Mouse (Mus musculus) adrenal gland, adult 10 weeks (tissue): Measurements from ENCODE around the gene Tacr2. TPM values are rescaled to one million over a fixed set of nuclear protein-coding genes. Genes with fewer than 3 reads are reported as not detected.

ENCODE experiments used
- polyA plus RNA-seq: library from polyadenylated mRNA; stranded (reverse); fragments of 350-450 nt; fragmentation: Illumina TruSeq; extraction: RNeasy Lipid Tissue Mini Kit (QIAGEN cat#74804); gene quantifications from one replicate; pipeline ENCODE4 v1.2.3, GENCODE M21; 2014; ENCODE audit warnings: low read depth, low replicate concordance

Gene Tacr2
- polyA plus RNA-seq = 15.5 TPM

GRCm38 (mm10) chr10:62252000-62252488 lies at the start of gene Tacr2:
Gene Tacr2 (plus strand): TSS chr10:62252438.

DNA sequence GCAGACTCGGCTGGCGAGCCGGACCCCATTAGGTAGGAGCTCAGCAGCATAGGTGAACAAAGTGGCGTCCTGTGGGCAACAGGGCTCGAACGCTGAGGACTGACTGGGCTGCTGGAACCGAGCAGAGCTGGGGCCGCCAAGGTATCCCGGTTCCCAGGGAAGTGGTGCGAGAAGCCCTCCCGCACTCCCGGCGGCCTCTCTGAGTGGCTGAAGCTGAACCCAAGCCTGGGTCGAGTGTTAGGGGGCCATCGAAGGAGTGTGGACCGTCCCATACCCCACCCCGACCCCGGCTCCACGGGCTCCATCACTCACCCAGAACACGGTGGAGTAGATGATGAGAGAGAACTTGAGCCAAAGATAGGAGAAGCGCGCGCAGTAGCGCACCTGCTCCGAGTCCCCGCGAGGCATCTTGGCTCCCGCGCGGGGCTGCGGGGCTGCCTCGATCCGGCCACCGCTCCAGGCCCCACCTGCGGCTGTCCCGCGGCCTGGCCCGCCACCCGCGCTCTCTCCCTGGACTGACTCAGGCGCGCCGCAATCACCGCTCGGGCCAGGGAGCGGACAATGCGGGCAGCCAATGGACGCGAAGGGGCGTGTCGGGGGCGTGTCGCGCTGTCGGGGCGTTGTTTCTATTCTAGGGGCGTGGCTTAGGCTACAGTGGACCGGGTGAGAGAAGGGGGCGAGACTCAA lies 21.4 kb upstream of the Tacr2 start, which contains the start of gene Tspan15:
Gene Tspan15 (minus strand): TSS at position 544 of the 687 bp plus-strand sequence.

Other genes starting within 250 kb of the Tacr2 start
- not detected for gene Neurog3, start 119.3 kb upstream of the Tacr2 start, polyA plus RNA-seq
- 5.3 TPM for gene Fam241b, start 108.5 kb upstream of the Tacr2 start, polyA plus RNA-seq
- gene Tspan15, start 21.2 kb upstream of the Tacr2 start, polyA plus RNA-seq = 13.2 TPM
- gene Hk1, start 127.5 kb downstream of the Tacr2 start, polyA plus RNA-seq = 3.1 TPM
- not detected for gene Hkdc1, start 170.1 kb downstream of the Tacr2 start, polyA plus RNA-seq
- gene 4930507D05Rik, start 197.1 kb downstream of the Tacr2 start, polyA plus RNA-seq = not detected
- 23.1 TPM for gene Supv3l1, start 197.3 kb downstream of the Tacr2 start, polyA plus RNA-seq
- gene Vps26a, start 234.4 kb downstream of the Tacr2 start, polyA plus RNA-seq = 180 TPM